Comparison of ENCODE assay signal across 18 mouse cellular contexts in the genomic region with DNA sequence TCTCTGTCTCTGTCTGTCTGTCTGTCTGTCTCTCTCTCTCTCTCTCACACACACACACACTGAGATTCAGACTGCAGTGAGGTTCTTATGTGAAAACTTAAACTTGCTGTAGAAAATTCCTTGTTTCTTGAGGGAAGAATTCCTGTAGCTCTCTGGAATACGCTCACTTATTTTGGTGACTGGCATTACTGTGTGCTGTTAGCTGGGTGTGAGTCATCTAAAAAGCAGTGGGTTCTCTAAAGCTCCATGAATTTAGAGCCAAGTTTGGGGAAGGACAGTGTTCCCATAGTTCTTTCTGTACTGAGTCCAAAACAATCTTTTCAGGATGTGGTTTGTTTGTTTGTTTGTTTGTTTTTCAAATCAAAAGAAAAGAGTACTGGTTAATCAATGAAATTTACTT.
"Had no signal": no experiment of that assay in that cellular context is flagged by ENCODE, and none has a peak within 500 bp of the region (broad histone marks: within the 10 kb centered on the region; RNA-seq: fewer than 3 reads in every experiment).

No protein-coding gene starts in this region.

- H3K4me2 ChIP-seq: limb, embryonic 12.5 days; liver, embryonic 13.5 days; lung, embryonic 15.5 days; midbrain, embryonic 13.5 days; neural tube, embryonic 15.5 days had no signal

- H3K9ac ChIP-seq: limb, embryonic 12.5 days; liver, embryonic 13.5 days; liver, postnatal 0 days; lung, embryonic 15.5 days; midbrain, embryonic 13.5 days; neural tube, embryonic 15.5 days had no signal

- DNase-seq: kidney, adult 8-10 months; kidney, postnatal 4 days; liver; liver, embryonic 13.5 days; liver, postnatal 0 days; lung, postnatal 36 days; right cerebral cortex, postnatal 14 days; thymus, adult 2 months; thymus, postnatal 25 days had no signal

- H3K4me1 ChIP-seq: limb, embryonic 12.5 days; liver, embryonic 13.5 days; lung, embryonic 15.5 days; midbrain, embryonic 13.5 days; neural tube, embryonic 15.5 days had no signal

- H3K9me3 ChIP-seq: limb, embryonic 12.5 days; liver, embryonic 13.5 days; lung, embryonic 15.5 days; midbrain, embryonic 13.5 days; neural tube, embryonic 15.5 days had no signal

- H3K4me3 ChIP-seq: layer of hippocampus, adult 2 months; limb, embryonic 12.5 days; liver, embryonic 13.5 days; lung, embryonic 15.5 days; midbrain, embryonic 13.5 days; myocyte; neural tube, embryonic 15.5 days had no signal

- ATAC-seq: intestine, postnatal 0 days; liver, postnatal 0 days; midbrain, embryonic 13.5 days had no signal

- H3K27me3 ChIP-seq: limb, embryonic 12.5 days; liver, embryonic 13.5 days; lung, embryonic 15.5 days; midbrain, embryonic 13.5 days; neural tube, embryonic 15.5 days had no signal

- H3K36me3 ChIP-seq: limb, embryonic 12.5 days; liver, embryonic 13.5 days; lung, embryonic 15.5 days; midbrain, embryonic 13.5 days; neural tube, embryonic 15.5 days had no signal

- H3K27ac ChIP-seq: kidney, postnatal 0 days; layer of hippocampus, adult 2 months; limb, embryonic 12.5 days; liver, embryonic 13.5 days; lung, embryonic 15.5 days; midbrain, embryonic 13.5 days; neural tube, embryonic 15.5 days; stomach, postnatal 0 days had no signal
